Mouse (Mus musculus) left cerebral cortex, adult 2 months (tissue): ENCODE measurements around the gene Lman2. TPM values are rescaled to one million over a fixed set of nuclear protein-coding genes. Genes with fewer than 3 reads are reported as not detected.

Experiments used
- DNase-seq, 2 experiments: peaks; one replicate each; pipeline ENCODE4 v3.0.0; 2021 to 2022; ENCODE audit warnings: low spot score in 2 of 2, mixed read lengths in 1 of 2; ENCODE audit errors: extremely low spot score in 1 of 2
- H3K27ac ChIP-seq: fragments of 200-600 bp; 2 replicates; pipeline ENCODE4 v1.8.1; 2022
- H3K4me3 ChIP-seq: fragments of 200-600 bp; 2 replicates; pipeline ENCODE4 v1.8.1; 2022
- CTCF ChIP-seq: fragments of 200-600 bp; IDR thresholded peaks from 2 replicates; pipeline ENCODE4 v1.8.1; 2022; ENCODE audit warnings: antibody characterized with exemption, mild to moderate bottlenecking, moderate library complexity
- intact Hi-C: fragments of 180-260 bp; cut with DNase I; formaldehyde crosslinking; loops from one replicate; pipeline ENCODE4 v1.15.1; 2025
- long read RNA-seq, 2 experiments: library from polyadenylated mRNA; stranded (forward); transcript quantifications; one replicate each; pipeline ENCODE4 v2.0.0; 2021; ENCODE audit warnings: borderline mapping rate in 2 of 2
- total RNA-seq, 2 experiments: library from RNA; stranded (reverse); gene quantifications; 2 replicates each; pipeline ENCODE4 v1.2.3; 2021

Lman2 gene
- 10 to 100 TPM; 57.8 to 60.4 TPM for total RNA-seq
- long read RNA-seq, experiment 1, full-length matches to known transcripts, result 190 of 206 reads
- long read RNA-seq, experiment 1, partial matches to known transcripts, result 7 of 206 reads
- long read RNA-seq, experiment 1, other reads (novel, unspliced or antisense), result 9 of 206 reads
- long read RNA-seq, experiment 2, full-length matches to known transcripts, result 135 of 146 reads
- long read RNA-seq, experiment 2, partial matches to known transcripts, result 2 of 146 reads
- long read RNA-seq, experiment 2, other reads (novel, unspliced or antisense), result 9 of 146 reads

- no peak for TF ChIP-seq CTCF
- Histone ChIP-seq H3K4me3 (peak within 1 kb of the TSS; percentile 96), H3K27ac (peak within 1 kb of the TSS; percentile 94)
- intact Hi-C loops, result loop anchor here (2.0 kb wide), 1 partner anchor 34 kb away; the partner anchor contains the start of gene Mxd3
- DNase-seq, result peak; percentile 93 to 96
Observed at GRCm38 (mm10) chr13:55362453-55363060, at the start of gene Lman2. Gene Lman2, minus strand, starts transcription at chr13:55362783.

- intact Hi-C loops, result no loop called here
- TF ChIP-seq CTCF, result no peak
- no peak overlapping the region for H3K27ac ChIP-seq
- no peak overlapping the region for H3K4me3 ChIP-seq
- DNase-seq, result no peak
Observed at GRCm38 (mm10) chr13:55411826-55412225, 49.2 kb upstream of the Lman2 start.

- Histone ChIP-seq H3K4me3 (no peak overlapping the region), H3K27ac (no peak overlapping the region)
- intact Hi-C loops, result no loop called here
- DNase-seq, result no peak
- TF ChIP-seq CTCF, result no peak
Observed at GRCm38 (mm10) chr13:55408546-55409120, 46.0 kb upstream of the Lman2 start.

GRCm38 (mm10) chr13:55407341-55407740 lies 44.8 kb upstream of the Lman2 start:
- TF ChIP-seq CTCF, result no peak
- no peak overlapping the region for H3K4me3 ChIP-seq

GRCm38 (mm10) chr13:55405783-55406390 lies 43.3 kb upstream of the Lman2 start:
- TF ChIP-seq CTCF, result no peak
- no peak for DNase-seq
- H3K4me3 ChIP-seq, result no peak overlapping the region
- intact Hi-C loops, result loop anchor here (1.0 kb wide), 3 partner anchors 65 to 111 kb away; partner anchors contain the start of gene Pdlim7
- H3K27ac ChIP-seq, result peak overlapping the region; percentile 87

More at GRCm38 (mm10) chr13:55407341-55407740, 44.8 kb upstream of the Lman2 start:
- no peak overlapping the region for H3K27ac ChIP-seq
- intact Hi-C loops, result no loop called here
- no peak for DNase-seq

- peak; percentile 78 to 85 for DNase-seq
- peak overlapping the region; percentile 87 for H3K27ac ChIP-seq
- no peak overlapping the region for H3K4me3 ChIP-seq
- intact Hi-C loops, result loop anchor here (1.0 to 5.0 kb wide), 5 partner anchors 23 to 112 kb away; partner anchors contain the start of genes Mxd3 and Pdlim7
- peak; percentile 99 for TF ChIP-seq CTCF
Observed at GRCm38 (mm10) chr13:55404853-55405782, 42.5 kb upstream of the Lman2 start.

GRCm38 (mm10) chr13:55403935-55404852 lies 41.6 kb upstream of the Lman2 start:
- peak overlapping the region; percentile 87 for H3K27ac ChIP-seq
- intact Hi-C loops, result loop anchor here (1.0 to 5.0 kb wide), 2 partner anchors 22 to 77 kb away; partner anchors contain the start of gene Mxd3

GRCm38 (mm10) chr13:55403266-55403665 lies 40.7 kb upstream of the Lman2 start:
- no peak for DNase-seq
- H3K4me3 ChIP-seq, result no peak overlapping the region
- intact Hi-C loops, result loop anchor here (5.0 kb wide), 1 partner anchor 76 kb away; the partner anchor contains the start of gene Mxd3
- no peak for TF ChIP-seq CTCF
- no peak overlapping the region for H3K27ac ChIP-seq

More at GRCm38 (mm10) chr13:55403935-55404852, 41.6 kb upstream of the Lman2 start:
- peak; percentile 42 to 47 for DNase-seq
- H3K4me3 ChIP-seq, result no peak overlapping the region
- no peak for TF ChIP-seq CTCF

GRCm38 (mm10) chr13:55400039-55400346 lies 37.4 kb upstream of the Lman2 start:
- DNase-seq, result no peak
- intact Hi-C loops, result loop anchor here (5.0 kb wide), 1 partner anchor 73 kb away; the partner anchor contains the start of gene Mxd3
- H3K4me3 ChIP-seq, result no peak overlapping the region
- no peak for TF ChIP-seq CTCF
- H3K27ac ChIP-seq, result no peak overlapping the region
